Mouse (Mus musculus) liver, embryonic 14.5 days (tissue): Measurements from ENCODE around the gene Itpkb. TPM values are rescaled to one million over a fixed set of nuclear protein-coding genes. Genes with fewer than 3 reads are reported as not detected.

Source experiments
- ATAC-seq: fragments of 200-750 bp; cut with Nextera tagmentation; 2 replicates; pipeline ENCODE4 v1.8.0; 2017; ENCODE audit warnings: moderate number of reproducible peaks, mild to moderate bottlenecking, moderate library complexity; ENCODE audit not compliant: insufficient read depth
- DNase-seq, 3 experiments: peaks; one replicate each; pipeline ENCODE4 v3.0.0-alpha.2; 2012 to 2013; ENCODE audit warnings: low read depth in 3 of 3, low spot score in 3 of 3
- H3K27ac ChIP-seq: fragments of 300-500 bp; sonication (generic); 2 replicates; pipeline ENCODE4 v1.5.1; 2014; ENCODE audit warnings: moderate library complexity, mild to moderate bottlenecking, control low read depth, inconsistent platforms
- H3K27me3 ChIP-seq: fragments of 300-500 bp; sonication (generic); 2 replicates; pipeline ENCODE4 v1.6.1; 2014; ENCODE audit warnings: mild to moderate bottlenecking, low read length, moderate library complexity; ENCODE audit not compliant: control insufficient read depth, insufficient read depth
- H3K36me3 ChIP-seq: fragments of 300-500 bp; sonication (generic); replicated peaks from 2 replicates; pipeline ENCODE4 v1.6.1; 2014; ENCODE audit warnings: low read depth; ENCODE audit not compliant: control insufficient read depth, insufficient read depth
- H3K4me1 ChIP-seq, 2 experiments: fragments of 200-500 bp in 1 of 2; fragments of 300-500 bp in 1 of 2; sonication (generic) in 1 of 2; replicated peaks; 2 replicates each; pipeline ENCODE4 v1.6.1; 2012 to 2014; ENCODE audit warnings: antibody characterized with exemption in 1 of 2, inconsistent platforms in 1 of 2, low read length in 1 of 2; ENCODE audit not compliant: control insufficient read depth in 2 of 2, insufficient read depth in 2 of 2
- H3K4me2 ChIP-seq: fragments of 300-500 bp; sonication (generic); 2 replicates; pipeline ENCODE4 v1.6.1; 2014; ENCODE audit warnings: low read depth, mild to moderate bottlenecking, control low read depth, moderate library complexity
- H3K4me3 ChIP-seq, 2 experiments: fragments of 200-500 bp in 1 of 2; fragments of 300-500 bp in 1 of 2; sonication (generic) in 1 of 2; 2 replicates each; pipeline ENCODE4 v1.5.1; 2012 to 2014; ENCODE audit warnings: low read depth in 2 of 2, low read length in 2 of 2, mild to moderate bottlenecking in 2 of 2, control low read depth in 1 of 2, inconsistent platforms in 1 of 2, moderate library complexity in 1 of 2; ENCODE audit not compliant: insufficient read depth in 1 of 2
- H3K9ac ChIP-seq: fragments of 300-500 bp; sonication (generic); replicated peaks from 2 replicates; pipeline ENCODE4 v1.6.1; 2014; ENCODE audit warnings: mild to moderate bottlenecking, control low read depth, moderate library complexity
- H3K9me3 ChIP-seq: fragments of 300-500 bp; sonication (generic); 2 replicates; pipeline ENCODE4 v1.6.1; 2016; ENCODE audit warnings: low read length, mixed read lengths; ENCODE audit not compliant: control insufficient read depth
- CTCF ChIP-seq: IDR thresholded peaks from 2 replicates; pipeline ENCODE4 v1.5.1; 2016; ENCODE audit warnings: antibody characterized with exemption, low read depth, control low read depth
- EP300 ChIP-seq: IDR thresholded peaks from 2 replicates; pipeline ENCODE4 v1.6.1; 2016; ENCODE audit warnings: antibody characterized with exemption, low read depth
- WGBS: fragments of 180-500 bp; shearing (Covaris S2); extraction: QIAGEN DNeasy Blood & Tissue Kit; methylation state at CpG from one replicate; pipeline ENCODE4 v1.1.7; 2014; ENCODE audit not compliant: insufficient replicate concordance; 5-methylcytosine and 5-hydroxymethylcytosine counted together
- polyA plus RNA-seq, 2 experiments: library from polyadenylated mRNA; depleted of rRNA in 1 of 2; stranded (reverse) in 1 of 2; unstranded in 1 of 2; fragments of >200 nt; fragmentation: Nextera tagmentation in 1 of 2; extraction: Ambion mirVana in 1 of 2; gene quantifications; 2 replicates each; pipeline versions ENCODE4 v1.2.1 to v1.2.3; 2012 to 2014

The Itpkb gene
- polyA plus RNA-seq, 2 experiments = 0.52 to 1.3 TPM

DNA sequence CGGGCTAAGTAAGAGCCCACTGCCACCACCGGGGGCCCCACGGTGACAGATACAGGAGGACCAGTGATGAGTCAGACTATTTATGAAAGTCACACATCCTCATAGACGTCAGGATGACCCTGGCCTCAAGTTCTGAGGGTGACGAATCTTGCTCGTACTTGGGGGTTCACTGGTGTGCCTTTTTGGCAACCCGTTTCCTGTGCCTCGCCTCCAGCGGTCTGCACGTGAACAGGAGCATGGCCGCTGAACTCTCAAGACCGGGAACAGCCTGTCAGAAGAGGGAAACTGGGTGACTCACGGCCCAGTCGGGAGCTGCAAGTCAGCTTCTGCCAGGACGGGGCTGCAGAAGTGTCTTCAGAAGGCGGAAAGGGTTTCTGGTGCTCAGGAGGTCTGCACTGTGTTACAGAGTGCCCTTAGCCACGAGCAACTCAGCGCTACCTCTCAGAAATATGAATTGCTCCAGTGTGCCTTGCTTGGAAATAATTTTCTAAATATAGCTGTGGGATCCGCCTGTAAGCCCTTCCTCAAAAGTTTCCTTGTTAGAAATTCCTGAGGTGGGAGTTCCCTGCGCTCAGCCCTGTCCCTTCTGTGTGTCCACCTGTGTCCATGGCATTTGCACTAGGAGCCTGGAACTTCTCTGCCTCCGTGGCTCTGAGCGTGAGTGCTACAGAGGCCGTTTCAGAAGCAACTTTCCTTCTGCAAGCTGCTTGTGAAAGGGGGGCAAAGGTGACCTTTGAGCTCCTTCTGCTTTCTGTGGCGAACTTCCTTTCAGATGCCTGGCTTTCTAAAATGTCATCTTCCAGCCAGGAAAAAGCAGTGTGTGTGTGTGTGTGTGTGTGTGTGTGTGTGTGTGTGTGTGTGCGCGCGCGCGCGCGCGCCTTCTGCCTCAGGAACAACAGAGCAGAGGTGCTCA, 73.7 kb downstream of the Itpkb start:
- peak in 1 of 3 experiments; percentile 57 for DNase-seq
- Histone ChIP-seq H3K9ac (no peak overlapping the region), H3K27ac (no peak overlapping the region), H3K4me2 (peak overlapping the region; percentile 36), H3K4me1 (peaks cover 0 to 22% of the 10 kb centered on the region in 2 experiments; a peak in 2 of 4 replicates), H3K27me3 (no peaks in the 10 kb centered on the region), H3K9me3 (no peaks in the 10 kb centered on the region), H3K4me3 (no peak overlapping the region), H3K36me3 (no peaks in the 10 kb centered on the region)
- 18% methylated on average over 32 of the region's 32 CpGs for WGBS
- peak; percentile 39; the same call in 1 of the 2 replicates for ATAC-seq
- TF ChIP-seq EP300 (no peak), CTCF (no peak)

DNA sequence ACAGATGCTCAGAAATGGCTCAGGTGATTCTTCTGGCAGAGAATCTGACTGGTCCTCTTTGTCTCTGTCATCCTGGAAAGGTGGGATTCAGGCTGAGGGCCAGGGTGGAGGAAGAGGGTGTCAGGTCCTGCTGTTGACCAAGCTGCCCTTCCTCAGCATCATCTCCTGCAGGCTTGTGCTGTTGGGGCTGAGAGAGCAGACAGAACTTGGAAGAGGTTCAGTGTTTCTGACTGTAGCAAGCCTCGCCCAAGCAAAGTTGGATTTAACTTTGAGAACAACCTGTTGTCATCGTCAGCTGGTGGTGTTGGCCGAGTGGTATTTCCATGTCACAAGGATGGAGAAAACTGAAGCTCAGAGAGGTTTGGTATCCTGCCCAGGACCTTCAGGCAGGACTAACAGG, 74.4 kb downstream of the Itpkb start:
- no peak overlapping the region for H3K27ac ChIP-seq
- DNase-seq (no peak), ATAC-seq (no peak)
- no peak overlapping the region for H3K4me3 ChIP-seq
- H3K4me1 ChIP-seq = peaks cover 0 to 25% of the 10 kb centered on the region in 2 experiments; a peak in 2 of 4 replicates
- H3K4me2 ChIP-seq = no peak overlapping the region
- H3K36me3 ChIP-seq = no peaks in the 10 kb centered on the region
- 59% methylated on average over 3 of the region's 3 CpGs for WGBS
- no peaks in the 10 kb centered on the region for H3K27me3 ChIP-seq
- TF ChIP-seq EP300 (no peak), CTCF (no peak)
- no peak overlapping the region for H3K9ac ChIP-seq
- no peaks in the 10 kb centered on the region for H3K9me3 ChIP-seq

DNA sequence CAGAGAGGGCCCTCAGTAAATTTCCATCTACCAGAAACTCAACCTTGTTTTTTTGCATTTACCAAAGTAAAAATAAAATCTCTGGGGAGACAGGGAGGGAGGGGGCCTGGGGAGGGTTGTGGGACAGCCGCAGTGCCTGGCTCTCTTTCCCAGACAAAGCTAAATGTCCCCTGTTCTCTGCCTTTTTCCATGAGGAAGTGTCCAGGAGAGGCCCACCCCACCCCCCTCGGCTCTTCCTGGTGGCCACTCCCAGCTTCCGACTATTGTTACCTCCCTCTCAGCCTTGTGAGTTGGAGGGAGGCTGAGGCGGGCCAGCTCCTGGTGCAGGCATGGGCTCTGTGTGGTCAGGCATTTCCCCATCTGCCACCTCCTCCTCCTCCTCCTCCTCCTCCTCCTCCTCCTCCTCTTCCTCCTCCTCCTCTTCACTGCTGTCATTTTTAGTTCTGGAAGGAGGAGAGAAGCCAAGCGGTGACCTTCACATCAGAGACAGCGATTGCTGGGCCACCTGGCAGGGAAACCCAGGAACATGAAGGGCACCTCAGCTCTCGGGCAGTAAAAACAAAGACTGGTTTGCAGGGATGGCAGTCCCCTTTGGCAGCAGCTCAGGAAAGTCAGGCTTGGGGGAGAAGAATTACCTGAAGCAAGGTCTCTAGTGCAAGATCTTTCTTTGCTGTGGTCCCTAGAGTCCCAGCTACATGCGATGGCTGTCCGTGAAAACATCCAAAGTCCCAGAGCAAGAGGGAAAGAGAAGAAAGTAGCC, 75.5 kb downstream of the Itpkb start:
- Histone ChIP-seq H3K27ac (no peak overlapping the region), H3K4me3 (no peak overlapping the region), H3K36me3 (no peaks in the 10 kb centered on the region), H3K27me3 (no peaks in the 10 kb centered on the region), H3K9me3 (no peaks in the 10 kb centered on the region), H3K4me2 (no peak overlapping the region), H3K9ac (no peak overlapping the region), H3K4me1 (peaks cover 0 to 25% of the 10 kb centered on the region in 2 experiments; a peak in 2 of 4 replicates)
- 53% methylated on average over 9 of the region's 9 CpGs for WGBS
- DNase-seq = no peak
- ATAC-seq = no peak
- TF ChIP-seq CTCF (no peak), EP300 (no peak)

GRCm38 (mm10) chr1:180406336-180407035, 76.2 kb downstream of the Itpkb start:
- Histone ChIP-seq H3K36me3 (no peaks in the 10 kb centered on the region), H3K27ac (no peak overlapping the region), H3K4me3 (no peak overlapping the region), H3K4me2 (no peak overlapping the region), H3K4me1 (peaks cover 0 to 25% of the 10 kb centered on the region in 2 experiments; a peak in 2 of 4 replicates), H3K9ac (no peak overlapping the region), H3K9me3 (no peaks in the 10 kb centered on the region), H3K27me3 (no peaks in the 10 kb centered on the region)
- 61% methylated on average over 11 of the region's 11 CpGs for WGBS
- DNase-seq (no peak), ATAC-seq (no peak)
- no peak for TF ChIP-seq EP300
- no peak for TF ChIP-seq CTCF
